Mouse (Mus musculus) olfactory bulb, adult 2 months (tissue): ENCODE measurements around the gene Olfr324. TPM values are rescaled to one million over a fixed set of nuclear protein-coding genes. Genes with fewer than 3 reads are reported as not detected.

Experiments used
- H3K27ac ChIP-seq: fragments of 200-500 bp; 2 replicates; pipeline ENCODE4 v1.5.1; 2012; ENCODE audit warnings: low read depth, low read length; ENCODE audit not compliant: insufficient read depth
- H3K4me1 ChIP-seq: fragments of 200-500 bp; 2 replicates; pipeline ENCODE4 v1.6.1; 2012; ENCODE audit warnings: low read length; ENCODE audit not compliant: control insufficient read depth, insufficient read depth
- H3K4me3 ChIP-seq: fragments of 200-500 bp; 2 replicates; pipeline ENCODE4 v1.5.1; 2012; ENCODE audit warnings: mild to moderate bottlenecking, low read depth, low read length, moderate library complexity; ENCODE audit not compliant: insufficient read depth
- CTCF ChIP-seq: fragments of 200-500 bp; IDR thresholded peaks from 2 replicates; pipeline ENCODE4 v1.5.1; 2012; ENCODE audit warnings: low read depth, mild to moderate bottlenecking, low read length, moderate library complexity; ENCODE audit not compliant: insufficient read depth
- POLR2A ChIP-seq: fragments of 200-500 bp; IDR thresholded peaks from 2 replicates; pipeline ENCODE4 v1.6.1; 2012; ENCODE audit warnings: mild to moderate bottlenecking, low read depth, low read length, moderate library complexity; ENCODE audit not compliant: insufficient read depth
- WGBS: fragments of 180-500 bp; shearing (Covaris S2); methylation state at CpG from one replicate; pipeline ENCODE4 v1.1.7; 2018; 5-methylcytosine and 5-hydroxymethylcytosine counted together
- polyA plus RNA-seq: library from polyadenylated mRNA; stranded (reverse); fragments of >200 nt; gene quantifications from 2 replicates; pipeline ENCODE4 v1.2.4, GENCODE M21; 2012; ENCODE audit warnings: low replicate concordance; ENCODE audit not compliant: missing spikeins, insufficient read depth, insufficient read length

The Olfr324 gene
- polyA plus RNA-seq, 1 experiment: not detected

DNA sequence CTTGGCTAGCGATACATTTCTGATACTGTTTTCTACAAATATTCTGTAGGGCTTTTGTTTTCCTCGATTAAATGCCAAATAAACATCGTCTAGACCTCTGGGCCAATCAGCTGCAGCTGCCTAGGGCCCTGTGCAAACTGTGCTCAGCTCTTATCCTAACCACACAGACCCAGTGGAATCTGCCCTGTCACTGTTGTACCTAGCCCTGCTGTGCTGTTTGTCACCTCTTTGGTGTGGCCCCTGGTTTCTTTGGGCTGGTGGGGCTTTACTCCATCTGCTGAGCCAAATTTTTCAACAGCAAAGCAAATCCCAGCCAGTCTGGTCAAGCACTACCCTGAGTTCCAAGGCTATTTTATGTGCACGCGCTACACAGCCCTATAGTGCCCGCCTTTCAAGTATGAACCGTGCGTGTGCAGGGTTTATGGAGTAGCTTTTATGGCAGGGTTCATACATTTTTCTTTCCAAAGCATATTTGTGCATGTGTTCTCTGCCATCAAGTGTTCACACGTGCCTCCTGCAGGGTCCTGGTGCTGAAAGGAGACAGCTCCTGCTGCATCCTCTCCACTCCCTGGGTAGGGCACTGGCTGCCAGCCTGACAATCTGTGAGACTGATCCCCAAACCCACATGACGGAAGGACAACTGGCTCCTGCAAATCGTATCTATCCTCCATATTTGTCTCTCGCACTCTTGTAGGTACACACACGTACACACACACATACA lies 46.9 kb downstream of the Olfr324 start:
- H3K4me1 ChIP-seq: peaks cover 7% of the 10 kb centered on the region
- H3K27ac ChIP-seq: no peak overlapping the region
- TF ChIP-seq CTCF: no peak
- TF ChIP-seq POLR2A: no peak
- 91% methylated on average over 13 of the region's 13 CpGs for WGBS
- H3K4me3 ChIP-seq: no peak overlapping the region

GRCm38 (mm10) chr11:58643350-58643749 lies 48.4 kb downstream of the Olfr324 start:
- Histone ChIP-seq H3K4me3 (no peak overlapping the region), H3K4me1 (peaks cover 7% of the 10 kb centered on the region), H3K27ac (no peak overlapping the region)
- 37% methylated on average over 6 of the region's 6 CpGs for WGBS
- TF ChIP-seq CTCF (peak; percentile 43; the same call in 1 of the 2 replicates), POLR2A (no peak)

Other genes with a start within 250 kb of the Olfr324 start
- gene Lypd8, start 216.1 kb upstream of the Olfr324 start, polyA plus RNA-seq: not detected in 2 replicates
- gene 1810065E05Rik, start 174.0 kb upstream of the Olfr324 start, polyA plus RNA-seq: not detected in 2 replicates
- not detected in 2 replicates for gene Gm12253, start 162.6 kb upstream of the Olfr324 start, polyA plus RNA-seq
- gene Lypd9, start 142.2 kb upstream of the Olfr324 start, polyA plus RNA-seq: not detected in 2 replicates
- not detected in 2 replicates for gene Olfr30, start 132.8 kb upstream of the Olfr324 start, polyA plus RNA-seq
- not detected in 2 replicates for gene Olfr332, start 102.6 kb upstream of the Olfr324 start, polyA plus RNA-seq
- gene Olfr331, start 92.5 kb upstream of the Olfr324 start, polyA plus RNA-seq: not detected in 2 replicates
- not detected in 2 replicates for gene Olfr330, start 60.3 kb upstream of the Olfr324 start, polyA plus RNA-seq
- gene Olfr329-ps, start 48.7 kb upstream of the Olfr324 start, polyA plus RNA-seq: not detected in 2 replicates
- not detected in 2 replicates for gene Olfr328, start 39.5 kb upstream of the Olfr324 start, polyA plus RNA-seq
- gene Olfr224, start 24.6 kb upstream of the Olfr324 start, polyA plus RNA-seq: not detected in 2 replicates
- gene Olfr325, start 17.4 kb upstream of the Olfr324 start, polyA plus RNA-seq: not detected in 2 replicates
- not detected in 2 replicates for gene 2210407C18Rik, start 21.0 kb downstream of the Olfr324 start, polyA plus RNA-seq
- gene Olfr323, start 35.4 kb downstream of the Olfr324 start, polyA plus RNA-seq: not detected in 2 replicates
- not detected in 2 replicates for gene Trim58, start 45.4 kb downstream of the Olfr324 start, polyA plus RNA-seq
- gene Olfr322, start 63.7 kb downstream of the Olfr324 start, polyA plus RNA-seq: not detected in 2 replicates
- gene Olfr320, start 86.0 kb downstream of the Olfr324 start, polyA plus RNA-seq: not detected in 2 replicates
- not detected in 2 replicates for gene Olfr319, start 104.0 kb downstream of the Olfr324 start, polyA plus RNA-seq
- not detected in 2 replicates for gene Olfr318, start 128.9 kb downstream of the Olfr324 start, polyA plus RNA-seq
- not detected in 2 replicates for gene Olfr317, start 144.1 kb downstream of the Olfr324 start, polyA plus RNA-seq
- not detected in 2 replicates for gene Olfr316, start 157.6 kb downstream of the Olfr324 start, polyA plus RNA-seq
- gene Olfr315, start 178.1 kb downstream of the Olfr324 start, polyA plus RNA-seq: not detected in 2 replicates
- not detected in 2 replicates for gene Olfr314, start 187.8 kb downstream of the Olfr324 start, polyA plus RNA-seq
- gene Fam183b, start 206.8 kb downstream of the Olfr324 start, polyA plus RNA-seq: not detected in 2 replicates
- gene Olfr313, start 219.9 kb downstream of the Olfr324 start, polyA plus RNA-seq: not detected in 2 replicates
- gene Olfr312, start 234.1 kb downstream of the Olfr324 start, polyA plus RNA-seq: not detected in 2 replicates
- gene Olfr311, start 244.1 kb downstream of the Olfr324 start, polyA plus RNA-seq: not detected in 2 replicates